23 mouse cellular contexts compared by ENCODE assay signal in genomic region chr6:88881334-88881733, GRCm38 (mm10). TPM values are rescaled to one million over a fixed set of nuclear protein-coding genes. Genes with fewer than 3 reads are reported as not detected.
DNase-seq lines count a peak whose midpoint lies in the region; ATAC-seq and TF ChIP-seq lines count a peak whose summit lies in the region.
"Had no signal": no experiment of that assay in that cellular context is flagged by ENCODE, and none has a peak within 500 bp of the region (broad histone marks: within the 10 kb centered on the region; RNA-seq: fewer than 3 reads in every experiment).

No protein-coding gene starts in this region.

- TF ChIP-seq CTCF in hindbrain, postnatal 0 days (IDR thresholded peaks at IDR 0.05; ENCODE audit: low read depth), result no peak
- no peak for TF ChIP-seq CTCF in lung, adult 2 months (IDR thresholded peaks at IDR 0.05; ENCODE audit: insufficient read depth, low read length)

- no peak overlapping the region for H3K4me2 ChIP-seq in forebrain, embryonic 13.5 days
- no peak overlapping the region for H3K4me2 ChIP-seq in midbrain, embryonic 16.5 days (ENCODE audit: low read length)
- no peak overlapping the region for H3K4me2 ChIP-seq in forebrain, embryonic 14.5 days (ENCODE audit: low read length)
- no peak overlapping the region for H3K4me2 ChIP-seq in hindbrain, postnatal 0 days (ENCODE audit: low read depth, low read length)
- H3K4me2 ChIP-seq: liver, embryonic 15.5 days had no signal

- peaks cover 18% of the 10 kb centered on the region for H3K4me1 ChIP-seq in forebrain, embryonic 13.5 days
- no peaks in the 10 kb centered on the region for H3K4me1 ChIP-seq in forebrain, embryonic 10.5 days
- H3K4me1 ChIP-seq in midbrain, embryonic 10.5 days, result peaks cover 13% of the 10 kb centered on the region
- no peaks in the 10 kb centered on the region for H3K4me1 ChIP-seq in midbrain, embryonic 16.5 days (ENCODE audit: control insufficient read depth, insufficient read depth, low read length)
- 0 out of 2 replicates have a peak, but pooled peaks cover 2% of the 10 kb centered on the region for H3K4me1 ChIP-seq in forebrain, embryonic 14.5 days (ENCODE audit: control insufficient read depth, insufficient read depth, low read length)
- no peaks in the 10 kb centered on the region for H3K4me1 ChIP-seq in hindbrain, postnatal 0 days (ENCODE audit: insufficient read depth, low read length)
- H3K4me1 ChIP-seq in lung, adult 2 months (ENCODE audit: control insufficient read depth, insufficient read depth, low read length), result no peaks in the 10 kb centered on the region

- whole genome bisulfite sequencing in forebrain, embryonic 13.5 days, result 44% methylated on average over 7 of the region's 7 CpGs
- WGBS in forebrain, embryonic 10.5 days, result 88% methylated on average over 7 of the region's 7 CpGs
- WGBS in midbrain, embryonic 10.5 days, result 83% methylated on average over 7 of the region's 7 CpGs
- WGBS in midbrain, embryonic 16.5 days, result 44% methylated on average over 7 of the region's 7 CpGs
- WGBS in forebrain, embryonic 14.5 days, result 46% methylated on average over 7 of the region's 7 CpGs
- WGBS in hindbrain, postnatal 0 days, result 49% methylated on average over 7 of the region's 7 CpGs
- WGBS in lung, adult 2 months, result 89% methylated on average over 7 of the region's 7 CpGs

- peaks cover 43% of the 10 kb centered on the region for H3K36me3 ChIP-seq in forebrain, embryonic 13.5 days (ENCODE audit: poor library complexity, severe bottlenecking)
- H3K36me3 ChIP-seq in forebrain, embryonic 10.5 days (replicated peaks), result peaks cover 80% of the 10 kb centered on the region
- peaks cover 70% of the 10 kb centered on the region for H3K36me3 ChIP-seq in midbrain, embryonic 10.5 days
- H3K36me3 ChIP-seq in midbrain, embryonic 16.5 days (ENCODE audit: control insufficient read depth, insufficient read depth, low read length), result no peaks in the 10 kb centered on the region
- H3K36me3 ChIP-seq in forebrain, embryonic 14.5 days (ENCODE audit: control insufficient read depth, insufficient read depth, low read length), result peaks cover 36% of the 10 kb centered on the region
- peaks cover 5% of the 10 kb centered on the region; the same call in 1 of the 2 replicates for H3K36me3 ChIP-seq in hindbrain, postnatal 0 days (ENCODE audit: insufficient read depth, low read length)

- DNase-seq in forebrain, embryonic 10.5 days (ENCODE audit: extremely low spot score, low spot score), result no peak
- DNase-seq in midbrain, embryonic 10.5 days (ENCODE audit: low spot score), result no peak
- DNase-seq in forebrain, embryonic 14.5 days (ENCODE audit: low spot score), result peak; percentile 67
- DNase-seq in hindbrain, postnatal 0 days (ENCODE audit: low spot score), result no peak
- no peak for DNase-seq in lung, adult 2 months
- no peak for DNase-seq in heart, adult 11 months
- DNase-seq: adrenal gland, postnatal 10 days; cerebellum, adult 11 months; cerebellum, adult 9-10 months; cerebellum, postnatal 36 days; gastrocnemius, postnatal 10 days; kidney, adult 9 months; kidney, postnatal 10 days; liver; lung, postnatal 36 days; spleen, adult 18-20 months; thymus, postnatal 14 days had no signal

- peak; percentile 68; the same call in 1 of the 2 replicates for ATAC-seq in forebrain, embryonic 13.5 days
- ATAC-seq in midbrain, embryonic 16.5 days, result no peak
- ATAC-seq in forebrain, embryonic 14.5 days, result peak; percentile 55; the same call in 1 of the 2 replicates
- ATAC-seq in hindbrain, postnatal 0 days, result no peak
- ATAC-seq: intestine, postnatal 0 days had no signal

- no peak overlapping the region for H3K9ac ChIP-seq in forebrain, embryonic 13.5 days
- no peak overlapping the region for H3K9ac ChIP-seq in midbrain, embryonic 16.5 days (ENCODE audit: low read depth, low read length)
- H3K9ac ChIP-seq in forebrain, embryonic 14.5 days (ENCODE audit: low read length), result no peak overlapping the region; the same call in 1 of the 2 replicates
- H3K9ac ChIP-seq in hindbrain, postnatal 0 days (replicated peaks; ENCODE audit: low read length), result 0 out of 2 replicates have a peak overlapping the region, but pooled peaks have one; percentile 3
- H3K9ac ChIP-seq: liver, embryonic 15.5 days had no signal

- H3K27me3 ChIP-seq in forebrain, embryonic 13.5 days, result no peaks in the 10 kb centered on the region
- H3K27me3 ChIP-seq in forebrain, embryonic 10.5 days (ENCODE audit: poor library complexity, severe bottlenecking), result peaks cover 4% of the 10 kb centered on the region; the same call in 1 of the 2 replicates
- peaks cover 2% of the 10 kb centered on the region for H3K27me3 ChIP-seq in midbrain, embryonic 10.5 days (ENCODE audit: low read depth, poor library complexity, severe bottlenecking)
- no peaks in the 10 kb centered on the region for H3K27me3 ChIP-seq in midbrain, embryonic 16.5 days (ENCODE audit: control insufficient read depth, insufficient read depth, low read depth, low read length)
- no peaks in the 10 kb centered on the region for H3K27me3 ChIP-seq in forebrain, embryonic 14.5 days (replicated peaks; ENCODE audit: control insufficient read depth, insufficient read depth, low read length)
- no peaks in the 10 kb centered on the region for H3K27me3 ChIP-seq in hindbrain, postnatal 0 days (ENCODE audit: insufficient read depth, low read length)

- no peak for TF ChIP-seq POLR2A in lung, adult 2 months (IDR thresholded peaks at IDR 0.05; ENCODE audit: borderline replicate concordance, extremely low read depth, low read depth, low read length)

- no peak overlapping the region for H3K4me3 ChIP-seq in forebrain, embryonic 13.5 days
- H3K4me3 ChIP-seq in forebrain, embryonic 10.5 days, result no peak overlapping the region
- no peak overlapping the region for H3K4me3 ChIP-seq in midbrain, embryonic 10.5 days
- H3K4me3 ChIP-seq in midbrain, embryonic 16.5 days (ENCODE audit: low read depth, low read length), result no peak overlapping the region
- H3K4me3 ChIP-seq in forebrain, embryonic 14.5 days (ENCODE audit: low read depth, low read length), result no peak overlapping the region
- no peak overlapping the region for H3K4me3 ChIP-seq in hindbrain, postnatal 0 days (ENCODE audit: low read length)
- H3K4me3 ChIP-seq in lung, adult 2 months (replicated peaks; ENCODE audit: extremely low read depth, low read depth, low read length), result no peak overlapping the region
- H3K4me3 ChIP-seq: liver, embryonic 15.5 days had no signal

- peak overlapping the region; percentile 74 for H3K27ac ChIP-seq in forebrain, embryonic 13.5 days
- no peak overlapping the region for H3K27ac ChIP-seq in forebrain, embryonic 10.5 days
- peak overlapping the region; percentile 25; the same call in 1 of the 2 replicates for H3K27ac ChIP-seq in midbrain, embryonic 10.5 days (replicated peaks)
- H3K27ac ChIP-seq in midbrain, embryonic 16.5 days (ENCODE audit: low read length), result no peak overlapping the region
- peak overlapping the region; percentile 53; the same call in 1 of the 2 replicates for H3K27ac ChIP-seq in forebrain, embryonic 14.5 days (ENCODE audit: low read depth, low read length)
- H3K27ac ChIP-seq in hindbrain, postnatal 0 days, result no peak overlapping the region
- H3K27ac ChIP-seq: liver, embryonic 15.5 days had no signal

- no peaks in the 10 kb centered on the region for H3K9me3 ChIP-seq in forebrain, embryonic 13.5 days (replicated peaks)
- H3K9me3 ChIP-seq in forebrain, embryonic 10.5 days, result no peaks in the 10 kb centered on the region
- H3K9me3 ChIP-seq in midbrain, embryonic 10.5 days (replicated peaks), result no peaks in the 10 kb centered on the region
- no peaks in the 10 kb centered on the region for H3K9me3 ChIP-seq in midbrain, embryonic 16.5 days (replicated peaks; ENCODE audit: control insufficient read depth, low read length, poor library complexity, severe bottlenecking)
- H3K9me3 ChIP-seq in forebrain, embryonic 14.5 days (replicated peaks; ENCODE audit: control insufficient read depth, low read length), result no peaks in the 10 kb centered on the region
- no peaks in the 10 kb centered on the region for H3K9me3 ChIP-seq in hindbrain, postnatal 0 days (ENCODE audit: low read length)
- H3K9me3 ChIP-seq: G1E; liver, embryonic 15.5 days had no signal

RNA-seq across cellular contexts. Expression of gene Podxl2, which starts 6.5 kb away (rescaled TPM):
- polyA plus RNA-seq in forebrain, embryonic 13.5 days (2015; fragmentation: Nextera tagmentation; extraction: Ambion mirVana), result 355 and 357 TPM in 2 replicates
- 44.7 and 52.8 TPM in 2 replicates for polyA plus RNA-seq in forebrain, embryonic 10.5 days (2016; fragmentation: Nextera tagmentation; extraction: Ambion mirVana)
- polyA plus RNA-seq in midbrain, embryonic 10.5 days (2016; fragmentation: Nextera tagmentation; extraction: Ambion mirVana), result 69.4 and 117 TPM in 2 replicates
- 662 and 671 TPM in 2 replicates for polyA plus RNA-seq in midbrain, embryonic 16.5 days (2015; fragmentation: Nextera tagmentation; extraction: Ambion mirVana)
- 334 and 428 TPM in 2 replicates for polyA plus RNA-seq in forebrain, embryonic 14.5 days (2014; fragmentation: Nextera tagmentation; extraction: Ambion mirVana)
- 1,247 and 1,290 TPM in 2 replicates for total RNA-seq in hindbrain, postnatal 0 days (2014; rRNA removed)
- 675 and 695 TPM in 2 replicates for polyA plus RNA-seq in hindbrain, postnatal 0 days (2015; fragmentation: Nextera tagmentation; extraction: Ambion mirVana)
- 35.8 and 51.4 TPM in 2 replicates for polyA plus RNA-seq in lung, adult 2 months (2012; rRNA removed)
- total RNA-seq: monocyte, adult 5-6 weeks had no signal
- polyA plus RNA-seq: G1E had no signal

RNA-seq across cellular contexts. Expression of gene Mcm2, which starts 17.2 kb away (rescaled TPM):
- 133 and 157 TPM in 2 replicates for polyA plus RNA-seq in forebrain, embryonic 13.5 days (2015; fragmentation: Nextera tagmentation; extraction: Ambion mirVana)
- polyA plus RNA-seq in forebrain, embryonic 10.5 days (2016; fragmentation: Nextera tagmentation; extraction: Ambion mirVana), result 305 and 322 TPM in 2 replicates
- polyA plus RNA-seq in midbrain, embryonic 10.5 days (2016; fragmentation: Nextera tagmentation; extraction: Ambion mirVana), result 290 and 301 TPM in 2 replicates
- polyA plus RNA-seq in midbrain, embryonic 16.5 days (2015; fragmentation: Nextera tagmentation; extraction: Ambion mirVana), result 16.2 and 20.7 TPM in 2 replicates
- polyA plus RNA-seq in forebrain, embryonic 14.5 days (2014; fragmentation: Nextera tagmentation; extraction: Ambion mirVana), result 71.1 and 82.8 TPM in 2 replicates
- total RNA-seq in hindbrain, postnatal 0 days (2014; rRNA removed), result 35.3 and 37.0 TPM in 2 replicates
- polyA plus RNA-seq in hindbrain, postnatal 0 days (2015; fragmentation: Nextera tagmentation; extraction: Ambion mirVana), result 21.7 and 23.3 TPM in 2 replicates
- polyA plus RNA-seq in lung, adult 2 months (2012; rRNA removed), result 11.1 and 12.6 TPM in 2 replicates

RNA-seq across cellular contexts. Expression of gene Tpra1, which starts 20.7 kb away (rescaled TPM):
- polyA plus RNA-seq in forebrain, embryonic 13.5 days (2015; fragmentation: Nextera tagmentation; extraction: Ambion mirVana), result 45.4 and 53.9 TPM in 2 replicates
- 47.9 and 51.5 TPM in 2 replicates for polyA plus RNA-seq in forebrain, embryonic 10.5 days (2016; fragmentation: Nextera tagmentation; extraction: Ambion mirVana)
- polyA plus RNA-seq in midbrain, embryonic 10.5 days (2016; fragmentation: Nextera tagmentation; extraction: Ambion mirVana), result 56.0 and 57.6 TPM in 2 replicates
- polyA plus RNA-seq in midbrain, embryonic 16.5 days (2015; fragmentation: Nextera tagmentation; extraction: Ambion mirVana), result 88.4 and 99.6 TPM in 2 replicates
- polyA plus RNA-seq in forebrain, embryonic 14.5 days (2014; fragmentation: Nextera tagmentation; extraction: Ambion mirVana), result 32.9 and 41.2 TPM in 2 replicates
- 55.2 and 88.4 TPM in 2 replicates for total RNA-seq in hindbrain, postnatal 0 days (2014; rRNA removed)
- 49.4 and 56.0 TPM in 2 replicates for polyA plus RNA-seq in hindbrain, postnatal 0 days (2015; fragmentation: Nextera tagmentation; extraction: Ambion mirVana)
- polyA plus RNA-seq in lung, adult 2 months (2012; rRNA removed), result 176 and 184 TPM in 2 replicates

RNA-seq across cellular contexts. Expression of gene Abtb1, which starts 39.5 kb away (rescaled TPM):
- polyA plus RNA-seq in forebrain, embryonic 13.5 days (2015; fragmentation: Nextera tagmentation; extraction: Ambion mirVana), result 32.0 and 32.3 TPM in 2 replicates
- 20.8 and 21.5 TPM in 2 replicates for polyA plus RNA-seq in forebrain, embryonic 10.5 days (2016; fragmentation: Nextera tagmentation; extraction: Ambion mirVana)
- 22.5 and 26.3 TPM in 2 replicates for polyA plus RNA-seq in midbrain, embryonic 10.5 days (2016; fragmentation: Nextera tagmentation; extraction: Ambion mirVana)
- polyA plus RNA-seq in midbrain, embryonic 16.5 days (2015; fragmentation: Nextera tagmentation; extraction: Ambion mirVana), result 37.3 and 40.7 TPM in 2 replicates
- polyA plus RNA-seq in forebrain, embryonic 14.5 days (2014; fragmentation: Nextera tagmentation; extraction: Ambion mirVana), result 31.4 and 35.7 TPM in 2 replicates
- 62.6 and 78.9 TPM in 2 replicates for total RNA-seq in hindbrain, postnatal 0 days (2014; rRNA removed)
- polyA plus RNA-seq in hindbrain, postnatal 0 days (2015; fragmentation: Nextera tagmentation; extraction: Ambion mirVana), result 31.5 and 34.8 TPM in 2 replicates
- 80.0 and 90.8 TPM in 2 replicates for polyA plus RNA-seq in lung, adult 2 months (2012; rRNA removed)

Comparison
In these comparisons a context has a peak if more than half of its experiments do, and no peak if none do; other contexts are left out.
1. H3K27ac ChIP-seq: peak in forebrain, embryonic 13.5 days (single experiment), midbrain, embryonic 10.5 days (single experiment) and forebrain, embryonic 14.5 days (single experiment); none in forebrain, embryonic 10.5 days (single experiment), midbrain, embryonic 16.5 days (single experiment) and hindbrain, postnatal 0 days (single experiment).
2. ATAC-seq: peak in forebrain, embryonic 13.5 days (single experiment) and forebrain, embryonic 14.5 days (single experiment); none in midbrain, embryonic 16.5 days (single experiment) and hindbrain, postnatal 0 days (single experiment).